Mouse (Mus musculus) testis, adult 2 months (tissue): ENCODE data around the gene Fat2. TPM values are rescaled to one million over a fixed set of nuclear protein-coding genes. Genes with fewer than 3 reads are reported as not detected.

ENCODE experiments used
- H3K27ac ChIP-seq: fragments of 200-500 bp; 2 replicates; pipeline ENCODE4 v1.5.1; 2012; ENCODE audit warnings: low read depth, low read length; ENCODE audit not compliant: control insufficient read depth, insufficient read depth
- H3K27me3 ChIP-seq: fragments of 200-500 bp; 2 replicates; pipeline ENCODE4 v1.6.1; 2012; ENCODE audit warnings: mild to moderate bottlenecking, low read length, moderate library complexity; ENCODE audit not compliant: control insufficient read depth, insufficient read depth
- H3K36me3 ChIP-seq: fragments of 200-500 bp; 2 replicates; pipeline ENCODE4 v1.6.1; 2012; ENCODE audit warnings: mild to moderate bottlenecking, low read length; ENCODE audit not compliant: control insufficient read depth, insufficient read depth
- H3K4me1 ChIP-seq: fragments of 200-500 bp; 2 replicates; pipeline ENCODE4 v1.6.1; 2012; ENCODE audit warnings: low read length; ENCODE audit not compliant: control insufficient read depth, insufficient read depth
- H3K4me3 ChIP-seq: fragments of 200-500 bp; 2 replicates; pipeline ENCODE4 v1.5.1; 2012; ENCODE audit warnings: low read depth, mild to moderate bottlenecking, low read length, moderate library complexity, mixed read lengths; ENCODE audit not compliant: control insufficient read depth
- CTCF ChIP-seq: fragments of 200-500 bp; IDR thresholded peaks from 2 replicates; pipeline ENCODE4 v1.5.1; 2012; ENCODE audit warnings: low read depth, mild to moderate bottlenecking, inconsistent platforms, low read length, moderate library complexity; ENCODE audit not compliant: control insufficient read depth, insufficient read depth, insufficient replicate concordance
- POLR2A ChIP-seq: fragments of 200-500 bp; IDR thresholded peaks from 2 replicates; pipeline ENCODE4 v1.6.1; 2012; ENCODE audit warnings: low read depth, mild to moderate bottlenecking, inconsistent platforms, low read length, moderate library complexity; ENCODE audit not compliant: control insufficient read depth
- polyA plus RNA-seq: library from polyadenylated mRNA; depleted of rRNA; stranded (reverse); fragments of >200 nt; gene quantifications from 2 replicates; pipeline ENCODE4 v1.2.3, GENCODE M21; 2012; rRNA removed

Fat2 gene
- polyA plus RNA-seq, 1 experiment, result 0.01 TPM

GRCm38 (mm10) chr11:55208001-55208690, 128.2 kb downstream of the Fat2 start:
- Histone ChIP-seq H3K4me3 (no peak overlapping the region), H3K27me3 (no peaks in the 10 kb centered on the region), H3K36me3 (no peaks in the 10 kb centered on the region), H3K27ac (no peak overlapping the region), H3K4me1 (peaks cover 2% of the 10 kb centered on the region; the same call in 1 of the 2 replicates)
- no peak for TF ChIP-seq POLR2A
- TF ChIP-seq CTCF, result no peak

GRCm38 (mm10) chr11:55204602-55205001, 131.8 kb downstream of the Fat2 start:
- Histone ChIP-seq H3K4me1 (peaks cover 2% of the 10 kb centered on the region; the same call in 1 of the 2 replicates), H3K4me3 (peak overlapping the region; percentile 93), H3K27me3 (no peaks in the 10 kb centered on the region), H3K36me3 (no peaks in the 10 kb centered on the region), H3K27ac (peak overlapping the region; percentile 9; the same call in 1 of the 2 replicates)
- TF ChIP-seq POLR2A (no peak), CTCF (no peak)

GRCm38 (mm10) chr11:55204159-55204596, 132.2 kb downstream of the Fat2 start, which contains the start of gene Slc36a1:
Slc36a1 (plus strand) TSS chr11:55204350.
- TF ChIP-seq CTCF (peak; percentile 100), POLR2A (peak; percentile 61; the same call in 1 of the 2 replicates)
- peaks cover 2% of the 10 kb centered on the region; the same call in 1 of the 2 replicates for H3K4me1 ChIP-seq
- peak within 1 kb of the TSS; percentile 93 for H3K4me3 ChIP-seq
- no peaks in the 10 kb centered on the region for H3K36me3 ChIP-seq
- H3K27ac ChIP-seq, result peak within 1 kb of the TSS; percentile 9; the same call in 1 of the 2 replicates
- no peaks in the 10 kb centered on the region for H3K27me3 ChIP-seq

Other genes with a start within 250 kb of the Fat2 start
- 115 and 137 TPM in 2 replicates for gene Gm2a, start 238.4 kb downstream of the Fat2 start, polyA plus RNA-seq
- gene Slc36a3, start 184.9 kb downstream of the Fat2 start, polyA plus RNA-seq, result 87.6 and 103 TPM in 2 replicates
- gene Slc36a2, start 151.5 kb downstream of the Fat2 start, polyA plus RNA-seq, result 0.56 and 0.65 TPM in 2 replicates
- 15.2 and 18.1 TPM in 2 replicates for gene Slc36a1, start 132.2 kb downstream of the Fat2 start, polyA plus RNA-seq
- 374 and 406 TPM in 2 replicates for gene Sparc, start 86.6 kb upstream of the Fat2 start, polyA plus RNA-seq
- 142 and 164 TPM in 2 replicates for gene Atox1, start 124.7 kb upstream of the Fat2 start, polyA plus RNA-seq
- gene G3bp1, start 133.1 kb upstream of the Fat2 start, polyA plus RNA-seq, result 10.0 and 10.7 TPM in 2 replicates